In the genomic region with DNA sequence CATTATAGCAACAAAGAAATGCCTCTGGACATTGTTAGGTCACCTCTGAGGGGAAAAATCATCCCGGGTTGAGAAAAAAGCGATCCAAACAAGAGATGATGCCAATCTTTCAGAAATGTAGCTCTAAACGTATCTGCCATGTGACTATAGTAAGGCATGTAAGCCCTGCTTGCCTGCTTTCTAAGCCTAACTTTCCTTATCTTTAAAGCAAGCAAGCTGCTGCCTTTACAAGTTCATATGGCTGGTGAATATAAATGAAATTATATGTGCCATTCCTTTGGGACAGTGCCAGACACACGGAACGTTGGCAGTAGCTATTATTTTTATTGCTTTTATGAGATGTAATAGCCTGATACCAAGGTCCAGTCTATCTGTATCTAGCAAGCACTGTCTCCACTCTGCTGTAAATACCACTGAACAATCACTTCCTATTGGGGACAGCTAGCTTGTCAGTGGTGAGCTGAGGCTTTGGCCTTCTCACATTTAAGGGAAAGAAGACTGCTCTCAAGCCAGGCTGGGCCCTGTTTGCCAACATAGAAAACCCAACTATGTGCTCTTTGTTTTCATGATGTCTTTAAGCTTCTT, we compare ENCODE assay signal across 21 mouse cellular contexts.
"Had no signal": no experiment of that assay in that cellular context is flagged by ENCODE, and none has a peak within 500 bp of the region (broad histone marks: within the 10 kb centered on the region; RNA-seq: fewer than 3 reads in every experiment).

No protein-coding gene starts in this region.

- H3K27me3 ChIP-seq: heart, embryonic 12.5 days; hindbrain, embryonic 13.5 days; hindbrain, embryonic 15.5 days; limb, embryonic 15.5 days; liver, embryonic 12.5 days had no signal

- H3K4me1 ChIP-seq: heart, embryonic 10.5 days; heart, embryonic 12.5 days; hindbrain, embryonic 13.5 days; hindbrain, embryonic 15.5 days; limb, embryonic 15.5 days; liver, embryonic 12.5 days had no signal

- DNase-seq: gastrocnemius, postnatal 14 days; gastrocnemius, postnatal 36 days; heart, adult 18-20 months; heart, postnatal 10 days; heart, postnatal 36 days; kidney, adult 18-20 months; kidney, adult 8-10 months; kidney, postnatal 10 days; kidney, postnatal 25 days; kidney, postnatal 4 days; layer of hippocampus, adult 9-11 months; layer of hippocampus, postnatal 36 days; left cerebral cortex, postnatal 4 days had no signal

- H3K4me3 ChIP-seq: heart, embryonic 10.5 days; heart, embryonic 12.5 days; hindbrain, embryonic 13.5 days; hindbrain, embryonic 15.5 days; limb, embryonic 13.5 days; limb, embryonic 15.5 days; liver, embryonic 12.5 days had no signal

- H3K4me2 ChIP-seq: heart, embryonic 12.5 days; hindbrain, embryonic 13.5 days; hindbrain, embryonic 15.5 days; limb, embryonic 13.5 days; limb, embryonic 15.5 days; liver, embryonic 12.5 days had no signal

- H3K36me3 ChIP-seq: heart, embryonic 10.5 days; heart, embryonic 12.5 days; hindbrain, embryonic 13.5 days; hindbrain, embryonic 15.5 days; limb, embryonic 13.5 days; limb, embryonic 15.5 days; liver, embryonic 12.5 days had no signal

- H3K27ac ChIP-seq: heart, embryonic 10.5 days; hindbrain, embryonic 13.5 days; hindbrain, embryonic 15.5 days; hindbrain, postnatal 0 days; limb, embryonic 13.5 days; limb, embryonic 15.5 days; liver, embryonic 12.5 days had no signal

- H3K9me3 ChIP-seq: heart, embryonic 10.5 days; heart, embryonic 12.5 days; hindbrain, embryonic 13.5 days; hindbrain, embryonic 15.5 days; limb, embryonic 13.5 days; limb, embryonic 15.5 days; liver, embryonic 12.5 days had no signal

- ATAC-seq: hindbrain, postnatal 0 days; liver, embryonic 12.5 days had no signal

- H3K9ac ChIP-seq: heart, embryonic 12.5 days; hindbrain, embryonic 13.5 days; hindbrain, embryonic 15.5 days; limb, embryonic 13.5 days; limb, embryonic 15.5 days; liver, embryonic 12.5 days had no signal
